Mouse (Mus musculus): ENCODE results near the gene Tmppe. TPM values are rescaled to one million over a fixed set of nuclear protein-coding genes. Genes with fewer than 3 reads are reported as not detected.

The Tmppe gene
- total and polyA plus RNA-seq, 2 experiments: 3.0 to 3.6 TPM

- no peak for DNase-seq (ENCODE audit: extremely low read depth, low read depth, low spot score)
- 24% methylated on average over 5 of the region's 5 CpGs for WGBS
- TF ChIP-seq POLR2A (IDR thresholded peaks at IDR 0.05; ENCODE audit: extremely low read depth, insufficient read depth, low read length) (no peak), CTCF (IDR thresholded peaks at IDR 0.05; ENCODE audit: low read depth, low read length) (no peak)
- H3K4me1 ChIP-seq (ENCODE audit: control insufficient read depth, insufficient read depth, low read length): peaks cover 4% of the 10 kb centered on the region
- H3K79me2 ChIP-seq (ENCODE audit: control insufficient read depth, insufficient read depth, low read length): peaks cover 16% of the 10 kb centered on the region; the same call in 1 of the 2 replicates
- H3K4me3 ChIP-seq (ENCODE audit: insufficient read depth, low read depth, low read length): peak overlapping the region; percentile 89; the same call in 1 of the 2 replicates
- H3K27ac ChIP-seq (replicated peaks; ENCODE audit: insufficient read depth, low read depth, low read length): peak overlapping the region; percentile 0; the same call in 1 of the 2 replicates
- H3K9ac ChIP-seq (ENCODE audit: low read depth, low read length): no peak overlapping the region
- no peaks in the 10 kb centered on the region; the same call in 1 of the 2 replicates for H3K36me3 ChIP-seq (ENCODE audit: control insufficient read depth, insufficient read depth, low read length)
- H3K27me3 ChIP-seq (ENCODE audit: control insufficient read depth, insufficient read depth, low read length): no peaks in the 10 kb centered on the region
Observed at GRCm38 (mm10) chr9:114400588-114400948, 337 bp upstream of the Tmppe start.

- no peak; the same call in 1 of the 2 replicates for TF ChIP-seq CTCF (IDR thresholded peaks at IDR 0.05; ENCODE audit: low read depth, low read length)
- Histone ChIP-seq H3K4me1 (ENCODE audit: control insufficient read depth, insufficient read depth, low read length) (peaks cover 4% of the 10 kb centered on the region), H3K36me3 (ENCODE audit: control insufficient read depth, insufficient read depth, low read length) (no peaks in the 10 kb centered on the region; the same call in 1 of the 2 replicates), H3K9ac (ENCODE audit: low read depth, low read length) (peak overlapping the region; percentile 92), H3K27me3 (ENCODE audit: control insufficient read depth, insufficient read depth, low read length) (no peaks in the 10 kb centered on the region), H3K4me3 (ENCODE audit: insufficient read depth, low read depth, low read length) (peak overlapping the region; percentile 89), H3K27ac (replicated peaks; ENCODE audit: insufficient read depth, low read depth, low read length) (peak overlapping the region; percentile 89), H3K79me2 (ENCODE audit: control insufficient read depth, insufficient read depth, low read length) (peaks cover 26% of the 10 kb centered on the region; the same call in 1 of the 2 replicates)
- peak; percentile 44 for DNase-seq (ENCODE audit: extremely low read depth, low read depth, low spot score)
- 3% methylated on average over 16 of the region's 16 CpGs for WGBS
Observed at GRCm38 (mm10) chr9:114401685-114402080, 778 bp downstream of the Tmppe start.

- 69% methylated on average over 2 of the region's 2 CpGs for WGBS
- Histone ChIP-seq H3K36me3 (ENCODE audit: control insufficient read depth, insufficient read depth, low read length) (peaks cover 2% of the 10 kb centered on the region; the same call in 1 of the 2 replicates), H3K27ac (replicated peaks; ENCODE audit: insufficient read depth, low read depth, low read length) (no peak overlapping the region), H3K9ac (ENCODE audit: low read depth, low read length) (no peak overlapping the region), H3K79me2 (ENCODE audit: control insufficient read depth, insufficient read depth, low read length) (peaks cover 23% of the 10 kb centered on the region; the same call in 1 of the 2 replicates), H3K27me3 (ENCODE audit: control insufficient read depth, insufficient read depth, low read length) (no peaks in the 10 kb centered on the region), H3K4me3 (ENCODE audit: insufficient read depth, low read depth, low read length) (no peak overlapping the region), H3K4me1 (ENCODE audit: control insufficient read depth, insufficient read depth, low read length) (no peaks in the 10 kb centered on the region)
- DNase-seq (ENCODE audit: extremely low read depth, low read depth, low spot score): no peak
- TF ChIP-seq POLR2A (IDR thresholded peaks at IDR 0.05; ENCODE audit: extremely low read depth, insufficient read depth, low read length) (no peak), CTCF (IDR thresholded peaks at IDR 0.05; ENCODE audit: low read depth, low read length) (no peak)
Observed at GRCm38 (mm10) chr9:114407676-114408075, 6.8 kb downstream of the Tmppe start.

- H3K9ac ChIP-seq (ENCODE audit: low read depth, low read length): no peak overlapping the region
- 96% methylated on average over 11 of the region's 11 CpGs for WGBS
- H3K27ac ChIP-seq (replicated peaks; ENCODE audit: insufficient read depth, low read depth, low read length): no peak overlapping the region
- no peak for DNase-seq (ENCODE audit: extremely low read depth, low read depth, low spot score)
- H3K36me3 ChIP-seq (ENCODE audit: control insufficient read depth, insufficient read depth, low read length): peaks cover 2% of the 10 kb centered on the region; the same call in 1 of the 2 replicates
- TF ChIP-seq CTCF (IDR thresholded peaks at IDR 0.05; ENCODE audit: low read depth, low read length) (no peak), POLR2A (IDR thresholded peaks at IDR 0.05; ENCODE audit: extremely low read depth, insufficient read depth, low read length) (no peak)
- peaks cover 11% of the 10 kb centered on the region; the same call in 1 of the 2 replicates for H3K79me2 ChIP-seq (ENCODE audit: control insufficient read depth, insufficient read depth, low read length)
- H3K27me3 ChIP-seq (ENCODE audit: control insufficient read depth, insufficient read depth, low read length): no peaks in the 10 kb centered on the region
- H3K4me3 ChIP-seq (ENCODE audit: insufficient read depth, low read depth, low read length): no peak overlapping the region
- no peaks in the 10 kb centered on the region for H3K4me1 ChIP-seq (ENCODE audit: control insufficient read depth, insufficient read depth, low read length)
Observed at GRCm38 (mm10) chr9:114410313-114410862, 9.5 kb downstream of the Tmppe start.

GRCm38 (mm10) chr9:114411295-114411694, 10.4 kb downstream of the Tmppe start:
- Histone ChIP-seq H3K27me3 (ENCODE audit: control insufficient read depth, insufficient read depth, low read length) (no peaks in the 10 kb centered on the region), H3K9ac (ENCODE audit: low read depth, low read length) (no peak overlapping the region), H3K36me3 (ENCODE audit: control insufficient read depth, insufficient read depth, low read length) (peaks cover 2% of the 10 kb centered on the region; the same call in 1 of the 2 replicates), H3K4me1 (ENCODE audit: control insufficient read depth, insufficient read depth, low read length) (no peaks in the 10 kb centered on the region), H3K4me3 (ENCODE audit: insufficient read depth, low read depth, low read length) (no peak overlapping the region), H3K79me2 (ENCODE audit: control insufficient read depth, insufficient read depth, low read length) (peaks cover 3% of the 10 kb centered on the region; the same call in 1 of the 2 replicates), H3K27ac (replicated peaks; ENCODE audit: insufficient read depth, low read depth, low read length) (no peak overlapping the region)
- TF ChIP-seq CTCF (IDR thresholded peaks at IDR 0.05; ENCODE audit: low read depth, low read length) (no peak), POLR2A (IDR thresholded peaks at IDR 0.05; ENCODE audit: extremely low read depth, insufficient read depth, low read length) (no peak)
- no peak for DNase-seq (ENCODE audit: extremely low read depth, low read depth, low spot score)
- WGBS: 86% methylated on average over 5 of the region's 5 CpGs

GRCm38 (mm10) chr9:114412406-114412805, 11.5 kb downstream of the Tmppe start:
- 87% methylated on average over 9 of the region's 9 CpGs for WGBS
- Histone ChIP-seq H3K4me3 (ENCODE audit: insufficient read depth, low read depth, low read length) (no peak overlapping the region), H3K4me1 (ENCODE audit: control insufficient read depth, insufficient read depth, low read length) (peaks cover under 1% of the 10 kb centered on the region; the same call in 1 of the 2 replicates), H3K79me2 (ENCODE audit: control insufficient read depth, insufficient read depth, low read length) (no peaks in the 10 kb centered on the region), H3K36me3 (ENCODE audit: control insufficient read depth, insufficient read depth, low read length) (peaks cover 2% of the 10 kb centered on the region; the same call in 1 of the 2 replicates), H3K27ac (replicated peaks; ENCODE audit: insufficient read depth, low read depth, low read length) (no peak overlapping the region), H3K9ac (ENCODE audit: low read depth, low read length) (no peak overlapping the region), H3K27me3 (ENCODE audit: control insufficient read depth, insufficient read depth, low read length) (no peaks in the 10 kb centered on the region)
- TF ChIP-seq POLR2A (IDR thresholded peaks at IDR 0.05; ENCODE audit: extremely low read depth, insufficient read depth, low read length): no peak
- no peak for TF ChIP-seq CTCF (IDR thresholded peaks at IDR 0.05; ENCODE audit: low read depth, low read length)
- DNase-seq (ENCODE audit: extremely low read depth, low read depth, low spot score): no peak

All from liver, adult 2 months (tissue).